Mouse (Mus musculus): Measurements from ENCODE around the gene Fra10ac1.
A peak's percentile ranks its signal among the peaks of the same experiment; 100 is the strongest.

Gene Fra10ac1

GRCm38 (mm10) chr19:38223905-38224684, at the start of gene Fra10ac1:
Gene Fra10ac1 (minus strand): TSS chr19:38224156.
- DNase-seq (ENCODE audit: low spot score in 2 of 2) = peak; percentile 80 to 87

- DNase-seq (ENCODE audit: low spot score in 2 of 2) = no peak
Observed at GRCm38 (mm10) chr19:38271071-38271470, 47.1 kb upstream of the Fra10ac1 start.

DNA sequence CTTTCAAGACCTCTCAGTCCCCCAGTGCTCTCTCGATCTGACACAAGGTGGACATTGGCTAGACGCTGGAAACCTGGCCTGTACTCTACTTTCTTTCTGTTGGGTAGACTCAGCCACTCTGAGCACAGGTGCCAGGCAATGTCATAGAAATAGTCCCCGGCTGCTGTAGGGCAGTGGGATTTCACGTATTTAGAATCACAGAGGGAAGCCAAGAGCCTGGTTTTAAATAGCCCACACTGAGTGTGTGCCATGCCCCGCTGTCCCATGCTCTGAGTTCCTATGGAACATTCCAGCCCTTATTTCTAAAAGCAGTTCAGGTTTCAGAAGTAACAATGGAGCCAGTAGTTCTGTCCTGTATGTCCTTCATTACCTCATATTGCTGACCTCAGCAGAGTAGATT, 43.5 kb upstream of the Fra10ac1 start:
- no peak for DNase-seq (ENCODE audit: low spot score in 2 of 2)

DNA sequence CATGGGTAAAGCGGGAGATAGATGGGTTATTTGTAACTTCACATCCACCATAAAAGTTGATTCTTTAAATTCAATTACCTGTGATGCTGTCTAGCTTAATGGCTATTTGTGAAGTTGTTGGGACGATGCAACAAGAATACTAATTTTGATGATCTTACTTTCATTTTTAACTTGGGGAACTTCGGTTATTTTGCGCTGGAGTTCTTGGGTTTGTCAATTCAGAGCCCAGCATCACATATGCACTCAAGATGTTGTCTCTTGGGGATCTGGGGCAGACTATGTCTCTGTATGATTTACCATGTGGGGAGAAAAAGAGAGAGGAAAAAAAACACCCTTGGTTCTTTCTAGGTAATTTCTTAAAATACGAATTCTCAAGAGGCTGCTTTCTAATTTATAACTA, 41.8 kb upstream of the Fra10ac1 start:
- DNase-seq (ENCODE audit: low spot score in 2 of 2) = no peak

- no peak for DNase-seq (ENCODE audit: low spot score in 2 of 2)
Observed at GRCm38 (mm10) chr19:38264505-38265500, 40.8 kb upstream of the Fra10ac1 start, which contains the start of gene Lgi1. Gene Lgi1 (plus strand): TSS chr19:38264536.

GRCm38 (mm10) chr19:38263829-38264504, 40.0 kb upstream of the Fra10ac1 start:
- no peak for DNase-seq (ENCODE audit: low spot score in 2 of 2)

DNA sequence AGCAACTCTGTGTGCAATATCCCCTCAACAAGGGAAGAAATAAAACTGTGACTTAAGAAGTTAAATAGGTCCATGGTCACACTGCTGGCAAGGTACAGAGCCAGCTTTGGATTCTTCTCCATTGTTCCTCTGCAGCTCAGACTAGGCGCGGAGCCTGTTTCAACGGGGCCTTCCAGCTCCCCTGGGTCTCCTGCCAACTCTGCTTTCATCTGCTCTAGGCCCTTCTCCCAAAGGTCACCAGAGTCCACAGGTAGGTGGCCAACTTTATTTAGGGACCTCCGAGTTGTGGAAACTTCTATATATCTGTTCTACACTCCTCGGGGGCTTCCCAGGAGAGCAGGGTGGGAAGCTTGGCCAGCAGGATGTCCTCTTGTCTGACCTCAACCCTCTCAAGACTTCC, 37.4 kb upstream of the Fra10ac1 start:
- DNase-seq (ENCODE audit: low spot score in 2 of 2) = no peak

DNA sequence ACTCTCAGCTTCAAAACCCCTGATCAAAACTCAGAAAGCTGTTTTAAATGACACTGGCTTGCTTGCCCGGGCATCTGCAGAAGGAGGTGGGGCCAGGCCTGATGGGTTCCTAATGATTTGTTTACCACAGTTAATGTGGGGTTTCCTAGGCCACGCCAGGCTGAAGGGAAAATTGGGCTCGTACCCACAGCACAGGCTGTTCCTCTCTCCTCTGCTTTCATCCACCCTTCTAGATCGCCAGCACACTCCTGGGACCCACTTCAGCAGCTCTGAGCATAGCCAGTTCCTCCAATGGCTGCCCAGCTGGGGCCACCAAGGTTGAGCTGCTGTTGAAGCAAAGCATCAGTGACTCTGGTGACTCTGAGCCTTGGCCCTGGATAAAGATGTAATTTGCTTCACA, 36.4 kb upstream of the Fra10ac1 start:
- DNase-seq (ENCODE audit: low spot score in 2 of 2) = no peak

DNA sequence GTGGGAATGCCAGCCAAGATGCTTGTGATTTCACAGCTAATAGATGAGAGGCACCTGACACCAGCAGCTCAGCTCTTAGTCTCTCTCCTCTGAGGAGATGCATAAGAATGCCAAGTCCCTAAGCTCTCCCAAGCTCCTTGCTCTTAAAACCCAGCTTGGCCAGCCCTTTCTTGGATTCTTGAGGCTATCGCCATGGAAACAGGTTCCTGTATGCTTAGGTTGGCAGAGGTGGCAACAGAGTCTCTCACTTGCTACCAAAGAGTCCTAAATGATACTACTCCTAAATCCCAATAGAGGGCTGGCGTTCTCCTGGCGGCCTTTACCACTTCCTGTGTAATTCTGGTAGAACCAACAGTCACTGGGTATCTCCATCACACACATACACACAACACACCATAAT, 35.5 kb upstream of the Fra10ac1 start:
- DNase-seq (ENCODE audit: low spot score in 2 of 2) = no peak

DNA sequence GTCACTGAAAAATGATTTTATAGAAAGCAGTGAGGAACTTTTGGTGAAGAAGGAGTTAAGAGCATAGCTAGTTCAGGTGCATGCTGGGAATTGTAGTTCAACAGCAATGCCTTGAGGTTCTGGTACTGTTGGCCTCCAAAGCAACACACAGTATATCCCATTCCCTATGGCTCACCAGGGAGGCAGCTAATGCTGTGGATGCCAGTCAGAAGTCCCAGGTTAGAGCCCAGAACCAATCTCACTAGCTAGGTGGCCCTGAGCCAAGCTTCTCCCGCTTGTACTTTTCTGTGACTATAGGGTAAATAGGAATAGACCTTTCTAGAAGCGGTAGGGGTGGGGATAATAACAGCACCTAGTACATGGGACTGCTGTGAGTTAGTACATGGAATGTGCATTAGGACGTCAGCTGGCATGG, 34.7 kb upstream of the Fra10ac1 start:
- DNase-seq (ENCODE audit: low spot score in 2 of 2) = no peak

GRCm38 (mm10) chr19:38253796-38254195, 29.8 kb upstream of the Fra10ac1 start:
- peak in 1 of 2 experiments; percentile 4 for DNase-seq (ENCODE audit: low spot score in 2 of 2)

DNA sequence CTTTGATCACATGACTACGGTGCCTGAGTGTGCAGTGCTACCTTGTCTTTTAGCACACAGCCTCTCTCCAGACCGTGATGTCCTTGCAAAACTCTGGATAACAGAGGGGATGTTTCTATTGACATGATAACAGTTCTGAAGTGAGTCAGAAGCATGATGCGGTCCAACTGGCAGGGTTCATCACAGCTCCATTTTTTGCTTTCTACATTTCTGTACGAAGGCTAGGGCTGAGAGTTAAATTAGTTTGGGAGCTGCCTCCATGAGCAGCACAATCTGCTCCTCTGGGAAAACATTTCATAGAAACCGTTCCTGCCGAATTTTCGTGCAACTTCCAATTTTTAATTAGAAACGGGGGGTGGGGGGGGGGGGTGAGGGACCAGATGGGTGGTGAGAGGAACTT, 25.7 kb upstream of the Fra10ac1 start:
- no peak for DNase-seq (ENCODE audit: low spot score in 2 of 2)

GRCm38 (mm10) chr19:38246177-38246622, 22.2 kb upstream of the Fra10ac1 start:
- no peak for DNase-seq (ENCODE audit: low spot score in 2 of 2)

- DNase-seq (ENCODE audit: low spot score in 2 of 2) = no peak
Observed at GRCm38 (mm10) chr19:38245361-38246176, 21.6 kb upstream of the Fra10ac1 start.

- DNase-seq (ENCODE audit: low spot score in 2 of 2) = no peak
Observed at GRCm38 (mm10) chr19:38244748-38245147, 20.8 kb upstream of the Fra10ac1 start.

DNA sequence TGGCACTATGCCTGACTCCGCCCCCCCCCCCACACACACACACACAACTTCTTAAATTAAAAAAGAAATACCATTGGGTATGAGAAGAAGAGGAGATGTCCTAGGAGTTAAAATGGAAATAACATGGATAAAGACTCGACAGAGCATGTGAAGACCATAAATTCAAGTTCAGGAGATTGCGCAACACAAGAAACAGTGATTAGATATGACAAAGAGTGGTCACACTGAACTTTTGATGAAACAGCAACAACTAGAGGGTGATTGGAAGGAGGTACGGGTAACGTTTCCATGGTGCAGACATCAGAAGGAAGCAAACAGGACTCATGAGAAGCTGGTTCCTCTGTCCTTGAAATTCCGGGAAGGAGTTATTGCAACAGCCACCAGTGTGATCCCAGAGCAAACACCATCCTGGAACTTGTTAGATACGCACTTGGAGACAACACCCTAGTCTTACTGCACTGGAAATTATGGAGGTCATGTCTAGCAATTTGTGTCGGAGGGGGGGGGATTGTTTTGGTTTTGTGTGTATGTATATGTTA, 18.4 kb upstream of the Fra10ac1 start:
- no peak for DNase-seq (ENCODE audit: low spot score in 2 of 2)

- DNase-seq (ENCODE audit: low spot score in 2 of 2) = no peak
Observed at GRCm38 (mm10) chr19:38238213-38238951, 14.4 kb upstream of the Fra10ac1 start.

GRCm38 (mm10) chr19:38237834-38238212, 13.9 kb upstream of the Fra10ac1 start:
- peak; percentile 13 to 18 for DNase-seq (ENCODE audit: low spot score in 2 of 2)

GRCm38 (mm10) chr19:38236526-38236925, 12.6 kb upstream of the Fra10ac1 start:
- DNase-seq (ENCODE audit: low spot score in 2 of 2) = no peak

- DNase-seq (ENCODE audit: low spot score in 2 of 2) = no peak
Observed at GRCm38 (mm10) chr19:38232516-38232915, 8.6 kb upstream of the Fra10ac1 start.

Data from natural killer cell, adult 2 months (primary cell).